Mouse (Mus musculus) stomach, postnatal 0 days (tissue): ENCODE measurements around the gene Crk.

ENCODE experiments used
- CTCF ChIP-seq: IDR thresholded peaks from 2 replicates; pipeline ENCODE4 v1.5.1; 2016; ENCODE audit warnings: antibody characterized with exemption, low read depth, mild to moderate bottlenecking, moderate library complexity
- EP300 ChIP-seq: optimal IDR thresholded peaks from 2 replicates; pipeline ENCODE3; 2016; ENCODE audit warnings: antibody characterized with exemption

DNA sequence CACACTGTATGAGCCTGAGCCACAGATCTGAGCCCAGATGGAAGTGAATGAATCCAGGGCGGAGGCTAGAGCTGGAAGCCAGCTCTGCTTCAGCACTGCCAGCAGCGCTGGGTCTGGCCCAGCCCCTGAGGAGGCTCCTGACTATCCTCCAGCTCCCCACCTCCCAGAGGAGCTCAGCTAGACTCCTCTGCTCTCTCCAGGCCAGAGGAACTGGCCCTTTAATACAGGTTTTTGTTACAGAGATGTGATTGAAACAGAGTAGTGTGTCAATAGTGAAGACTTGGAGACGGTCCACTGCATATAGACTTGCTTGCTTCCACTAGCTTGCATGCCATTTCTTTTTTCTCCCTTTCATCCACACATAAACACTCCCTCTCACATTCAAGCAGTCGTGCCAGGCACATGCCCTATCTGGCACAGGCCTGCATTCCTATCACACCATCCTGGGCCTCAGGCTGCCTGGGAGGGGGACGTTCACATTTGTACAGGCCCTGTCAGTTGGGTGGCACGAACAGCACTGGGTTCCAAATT, 31.3 kb upstream of the Crk start:
- TF ChIP-seq CTCF (no peak), EP300 (no peak)
